Mouse (Mus musculus): ENCODE data around the gene Il17re.

The Il17re gene

DNA sequence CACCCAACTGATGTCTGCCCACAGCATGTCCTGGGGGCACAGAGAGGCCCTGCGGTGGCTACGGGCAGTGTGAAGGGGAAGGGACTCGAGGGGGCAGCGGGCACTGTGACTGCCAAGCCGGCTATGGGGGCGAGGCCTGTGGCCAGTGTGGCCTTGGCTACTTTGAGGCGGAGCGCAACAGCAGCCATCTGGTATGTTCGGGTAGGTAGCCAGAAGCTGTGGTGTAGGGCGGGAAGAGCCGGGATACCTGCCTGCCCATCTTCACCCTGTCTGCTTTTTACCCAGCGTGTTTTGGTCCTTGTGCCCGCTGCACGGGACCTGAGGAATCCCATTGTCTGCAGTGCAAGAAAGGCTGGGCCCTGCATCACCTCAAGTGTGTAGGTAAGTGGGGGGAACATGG is 31.1 kb downstream of the Il17re start:
- no peak for DNase-seq (ENCODE audit: low spot score in 2 of 2)

DNA sequence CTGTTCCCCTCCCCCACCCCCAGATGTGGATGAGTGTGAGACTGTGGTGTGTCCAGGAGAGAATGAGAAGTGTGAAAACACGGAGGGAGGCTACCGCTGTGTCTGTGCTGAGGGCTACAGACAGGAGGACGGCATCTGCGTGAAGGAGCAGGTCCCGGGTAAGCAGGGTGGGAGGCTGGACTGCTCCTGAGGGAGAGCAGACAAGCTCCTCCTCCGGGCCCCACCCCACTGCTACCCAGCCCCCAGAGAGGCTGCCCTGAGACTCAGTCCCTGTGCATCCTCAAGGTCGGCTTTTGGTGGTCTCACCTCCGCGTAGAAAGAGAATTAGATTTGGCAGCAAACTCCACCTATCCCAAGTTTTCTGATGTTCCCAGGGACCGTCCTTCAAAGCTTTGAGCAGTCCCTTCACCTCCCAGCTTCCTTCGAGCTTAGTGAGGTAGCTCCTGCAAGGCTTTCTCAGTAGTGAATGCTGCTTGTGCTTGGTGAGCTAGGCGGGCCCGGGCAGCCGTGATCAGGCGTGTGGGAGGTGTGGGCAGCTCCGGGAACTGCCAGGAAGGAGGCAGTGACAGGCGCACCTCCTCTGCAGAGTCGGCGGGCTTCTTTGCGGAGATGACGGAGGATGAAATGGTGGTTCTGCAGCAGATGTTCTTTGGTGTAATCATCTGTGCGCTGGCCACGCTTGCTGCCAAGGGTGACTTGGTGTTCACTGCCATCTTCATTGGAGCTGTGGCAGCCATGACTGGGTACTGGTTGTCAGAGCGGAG is 34.0 kb downstream of the Il17re start:
- peak; percentile 70 to 79 for DNase-seq (ENCODE audit: low spot score in 2 of 2)

DNA sequence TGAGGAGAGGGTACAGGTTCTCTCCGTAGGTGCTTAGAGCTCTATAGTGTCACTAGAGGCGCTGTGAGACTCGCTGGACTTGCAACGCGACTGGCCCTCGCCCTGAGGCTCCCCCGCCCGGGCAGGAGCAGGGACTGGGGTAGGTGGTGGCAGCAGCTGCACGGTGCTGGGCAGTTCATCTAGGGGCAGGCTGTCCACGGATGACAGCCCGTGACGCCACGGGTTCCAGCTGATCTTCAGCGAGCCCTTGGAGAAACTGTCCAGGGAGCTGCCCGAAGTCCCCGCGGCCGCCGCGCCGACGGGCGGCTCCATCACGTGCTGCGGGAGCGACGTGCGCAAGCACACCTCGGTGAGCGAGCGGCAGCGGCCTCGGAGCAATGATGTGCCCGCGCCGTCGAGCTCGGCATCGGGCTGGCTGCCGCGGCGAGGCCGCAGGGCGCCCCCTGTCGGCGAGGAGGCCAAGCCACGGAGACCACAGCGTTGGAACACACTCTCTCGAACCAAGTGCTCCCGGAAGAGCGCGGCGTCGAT is 36.0 kb downstream of the Il17re start:
- peak; percentile 53 to 57 for DNase-seq (ENCODE audit: low spot score in 2 of 2)

DNA sequence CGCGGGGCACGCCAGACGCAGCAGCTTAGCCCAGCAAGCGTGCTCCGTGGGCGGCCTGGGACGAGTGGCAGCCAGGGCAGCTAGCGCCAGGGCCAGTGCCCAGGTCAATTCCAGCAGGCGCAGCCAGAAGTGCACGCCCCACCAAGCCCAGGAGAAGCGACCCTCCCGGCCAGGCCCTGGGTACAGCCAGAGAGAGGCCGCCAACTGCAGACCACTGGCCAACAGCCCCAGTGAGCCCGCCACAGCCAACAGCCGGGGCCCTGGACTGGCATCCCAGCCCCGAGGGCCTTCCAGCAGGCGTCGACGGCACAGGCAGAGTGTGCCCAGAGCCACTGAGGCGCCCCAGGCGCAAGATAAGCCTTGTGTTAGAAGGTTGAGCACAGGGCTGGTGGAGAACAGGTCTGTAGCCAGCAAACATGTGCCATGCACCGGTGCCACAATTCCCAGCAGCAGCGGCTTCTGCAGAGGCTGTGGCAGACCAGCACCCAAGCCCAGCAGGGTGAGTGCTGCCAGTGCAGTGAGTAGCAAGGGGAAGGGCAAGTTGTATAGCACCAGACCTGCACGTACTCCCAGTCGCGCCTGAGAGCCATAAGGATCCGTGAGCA is 36.9 kb downstream of the Il17re start:
- DNase-seq (ENCODE audit: low spot score in 2 of 2) = no peak

DNA sequence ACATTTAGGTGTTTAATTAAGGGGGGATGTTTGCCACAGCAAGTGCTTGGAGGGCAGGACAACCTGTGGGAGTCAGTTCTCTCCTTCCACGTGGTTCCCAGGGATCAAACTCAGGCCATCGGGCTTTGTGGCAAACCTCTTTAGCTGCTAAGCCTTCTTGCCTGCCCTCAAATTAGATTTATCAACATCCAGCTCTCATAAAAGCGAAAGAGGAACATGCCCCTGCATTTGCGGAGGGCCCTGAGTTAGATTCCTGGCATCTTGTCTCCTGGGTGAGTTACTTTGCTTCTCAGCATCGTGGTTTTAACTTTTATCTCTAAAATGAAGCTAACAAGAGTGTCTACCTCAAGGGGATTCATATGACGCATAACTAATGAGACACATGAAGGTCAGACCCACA is 41.1 kb downstream of the Il17re start:
- DNase-seq (ENCODE audit: low spot score in 2 of 2) = no peak

DNA sequence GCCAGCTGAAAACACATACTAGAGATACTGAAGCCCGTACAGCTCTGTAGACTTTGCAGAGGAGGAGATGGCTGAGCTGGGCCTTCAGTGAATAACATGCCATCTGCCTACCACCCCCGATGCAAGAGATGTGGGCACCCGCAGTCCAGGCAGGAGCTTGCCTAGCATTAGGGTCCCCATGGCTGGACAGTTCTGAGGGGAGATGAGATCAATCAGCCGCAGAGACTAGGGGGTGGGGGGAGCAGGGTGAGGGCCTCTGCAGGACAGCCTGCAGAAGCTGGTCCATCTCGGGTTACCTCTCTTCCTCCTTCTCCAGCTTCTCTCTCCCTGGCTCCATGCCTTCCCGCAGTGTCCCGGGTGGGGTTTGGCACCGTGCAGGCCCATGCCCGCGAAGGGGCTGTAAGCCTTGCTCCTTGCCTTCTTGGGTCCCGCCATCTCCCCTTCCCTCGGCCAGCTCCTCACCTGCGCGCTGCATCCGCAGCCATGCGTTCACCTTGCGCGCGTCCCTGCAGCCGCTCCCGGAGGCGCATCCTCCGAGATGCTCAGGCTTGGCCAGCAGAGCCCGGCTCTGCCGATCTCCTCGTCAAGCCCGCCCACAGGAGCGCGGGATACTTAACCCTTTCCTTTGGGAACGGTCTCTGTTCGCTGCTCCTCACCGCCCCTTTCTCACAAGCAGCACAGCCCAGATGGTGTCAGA is 43.3 kb downstream of the Il17re start, which contains the start of gene Prrt3:
TSS of gene Prrt3 (minus strand) at position 544 of the 697 bp plus-strand sequence.
- peak; percentile 78 to 84 for DNase-seq (ENCODE audit: low spot score in 2 of 2)

DNA sequence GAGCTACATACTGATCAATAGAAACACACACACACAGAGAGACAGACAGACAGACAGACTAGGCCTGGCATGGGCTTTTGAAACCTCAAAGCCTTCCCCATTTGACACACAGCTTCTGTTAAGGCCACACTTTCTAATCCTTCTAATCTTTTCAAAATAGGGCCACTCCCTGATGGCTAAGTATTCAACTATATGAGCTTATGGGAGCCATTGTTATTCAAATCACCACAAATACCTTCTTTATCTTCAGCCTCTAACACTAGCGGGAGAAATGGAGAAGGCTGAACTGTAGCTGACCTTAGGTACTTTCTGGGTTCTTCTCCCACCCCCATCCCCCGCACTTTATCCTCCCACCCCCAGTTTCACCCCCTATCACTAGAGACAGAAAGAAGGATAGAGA is 44.5 kb downstream of the Il17re start:
- DNase-seq (ENCODE audit: low spot score in 2 of 2) = no peak

DNA sequence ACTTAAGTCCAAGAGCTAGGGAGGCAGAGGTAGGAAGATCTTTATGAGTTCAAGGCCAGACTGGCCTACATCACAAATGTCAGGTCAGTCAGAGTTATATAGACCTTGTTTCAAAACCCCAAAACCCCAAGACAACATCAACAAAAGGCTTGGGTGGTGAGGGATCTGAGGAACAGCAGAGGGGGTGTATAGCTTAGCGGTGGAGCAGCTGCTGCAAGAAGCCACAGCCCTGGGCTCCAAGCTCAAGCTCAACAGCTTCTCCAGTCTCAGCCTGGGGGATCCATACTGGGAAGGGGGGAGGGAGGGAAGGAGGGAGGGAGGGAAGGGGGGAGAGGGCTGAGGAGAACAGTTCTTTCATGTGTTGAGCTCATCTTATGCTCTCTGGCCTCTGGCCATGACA is 47.4 kb downstream of the Il17re start:
- no peak for DNase-seq (ENCODE audit: low spot score in 2 of 2)

DNA sequence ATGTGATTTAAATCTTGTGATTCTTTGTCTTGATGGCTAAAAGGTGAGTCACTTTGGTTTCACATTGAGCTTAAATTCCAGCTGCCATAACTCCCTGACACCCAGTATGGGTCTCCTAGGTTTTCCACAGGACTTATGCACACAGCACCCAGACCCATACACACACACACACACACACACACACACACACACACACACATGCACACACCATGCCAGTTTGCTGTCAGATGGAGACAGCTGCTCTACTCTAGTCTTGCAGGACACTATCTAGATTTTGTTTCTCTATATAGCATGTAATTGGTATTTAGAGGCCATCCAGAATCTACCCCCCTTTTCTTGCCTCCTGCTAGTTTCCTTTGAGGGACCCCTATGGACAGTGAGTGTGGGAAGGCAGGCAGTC is 48.8 kb downstream of the Il17re start:
- no peak for DNase-seq (ENCODE audit: low spot score in 2 of 2)

DNA sequence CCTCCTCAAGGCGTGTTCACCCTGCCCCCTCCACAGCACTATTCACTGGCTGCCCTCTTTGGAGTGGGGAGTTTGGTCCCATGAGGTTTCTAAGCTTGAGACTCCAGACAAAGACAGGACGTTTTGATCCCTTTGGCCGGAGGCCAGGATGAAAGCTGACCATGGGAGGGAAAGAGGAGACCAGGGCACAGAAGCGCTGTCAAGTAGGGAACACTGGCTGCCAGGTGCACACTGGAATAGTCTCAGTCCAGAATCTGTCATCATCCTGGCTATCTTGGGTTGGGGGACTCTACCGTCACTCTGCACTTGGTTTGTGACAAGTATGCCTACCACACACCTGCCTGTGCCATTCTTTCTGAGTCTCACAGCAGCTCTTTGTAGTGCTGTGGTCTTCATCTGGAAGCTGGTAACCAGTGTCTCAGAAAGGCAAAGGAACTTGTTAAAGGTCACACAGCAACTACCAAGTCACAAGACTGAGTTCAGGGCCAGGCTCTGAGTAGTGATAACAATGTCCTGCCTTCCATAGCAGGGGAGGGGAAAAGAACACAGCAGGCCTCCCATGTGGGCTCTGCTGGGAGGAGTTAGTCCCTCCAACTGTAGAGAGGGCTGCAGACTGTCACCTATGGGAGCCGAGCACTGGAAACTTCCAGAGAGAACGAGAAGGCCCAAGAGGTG is 50.1 kb downstream of the Il17re start:
- no peak for DNase-seq (ENCODE audit: low spot score in 2 of 2)

DNA sequence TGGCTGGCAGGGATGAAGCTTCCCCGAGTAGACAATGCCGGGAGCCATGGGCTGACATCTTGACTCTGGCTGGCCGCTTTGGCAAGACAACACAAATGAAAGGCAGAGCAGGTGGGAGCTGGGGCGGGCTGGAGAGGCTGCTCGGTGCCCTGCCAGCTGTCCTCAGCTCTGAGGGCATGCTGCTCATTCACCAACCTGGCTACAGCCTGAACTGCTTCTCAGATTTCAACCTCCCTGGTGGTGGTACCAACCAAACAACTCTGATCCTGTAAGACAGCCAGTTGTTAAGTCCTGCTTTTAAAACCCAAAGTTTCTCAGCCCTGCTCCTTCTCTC is 50.6 kb downstream of the Il17re start:
- no peak for DNase-seq (ENCODE audit: low spot score in 2 of 2)

DNA sequence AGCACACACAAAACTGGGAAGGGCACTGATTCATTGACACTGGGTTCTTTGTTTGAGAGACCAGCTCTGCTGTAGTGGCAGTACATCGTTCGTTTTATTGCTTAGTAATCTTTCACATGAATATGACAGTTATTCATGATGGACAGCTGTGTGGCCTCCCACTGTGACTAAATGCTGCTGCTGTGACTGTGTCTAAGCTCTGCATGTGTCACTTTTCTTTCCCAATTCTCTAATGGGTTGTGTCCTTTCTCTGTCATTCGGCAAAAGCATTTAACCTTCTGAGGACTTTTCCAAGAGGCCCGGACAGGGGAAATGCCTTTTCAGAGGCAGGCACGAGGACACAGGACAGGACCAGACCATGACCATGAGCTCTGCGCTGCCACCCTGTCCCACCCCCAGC is 55.7 kb downstream of the Il17re start:
- no peak for DNase-seq (ENCODE audit: low spot score in 2 of 2)

DNA sequence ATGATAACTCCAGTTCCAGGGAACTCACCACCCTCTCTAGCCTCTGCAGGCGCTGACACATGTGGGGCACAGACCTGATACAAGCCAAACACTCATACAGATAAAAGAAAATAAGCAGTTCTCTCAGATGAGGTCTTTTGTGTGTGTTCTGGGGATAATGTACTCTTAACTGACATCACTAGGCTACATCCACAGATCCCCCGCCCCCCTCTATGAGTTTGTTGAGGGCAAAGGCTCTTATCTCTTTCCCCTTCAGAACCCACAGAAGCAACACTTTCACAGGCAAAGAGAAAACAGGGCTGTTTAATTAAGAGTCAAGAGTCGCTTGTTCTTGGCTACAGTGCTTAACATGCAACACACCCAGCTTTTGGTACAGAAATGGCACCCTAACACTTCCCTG is 56.3 kb downstream of the Il17re start:
- DNase-seq (ENCODE audit: low spot score in 2 of 2) = no peak

DNA sequence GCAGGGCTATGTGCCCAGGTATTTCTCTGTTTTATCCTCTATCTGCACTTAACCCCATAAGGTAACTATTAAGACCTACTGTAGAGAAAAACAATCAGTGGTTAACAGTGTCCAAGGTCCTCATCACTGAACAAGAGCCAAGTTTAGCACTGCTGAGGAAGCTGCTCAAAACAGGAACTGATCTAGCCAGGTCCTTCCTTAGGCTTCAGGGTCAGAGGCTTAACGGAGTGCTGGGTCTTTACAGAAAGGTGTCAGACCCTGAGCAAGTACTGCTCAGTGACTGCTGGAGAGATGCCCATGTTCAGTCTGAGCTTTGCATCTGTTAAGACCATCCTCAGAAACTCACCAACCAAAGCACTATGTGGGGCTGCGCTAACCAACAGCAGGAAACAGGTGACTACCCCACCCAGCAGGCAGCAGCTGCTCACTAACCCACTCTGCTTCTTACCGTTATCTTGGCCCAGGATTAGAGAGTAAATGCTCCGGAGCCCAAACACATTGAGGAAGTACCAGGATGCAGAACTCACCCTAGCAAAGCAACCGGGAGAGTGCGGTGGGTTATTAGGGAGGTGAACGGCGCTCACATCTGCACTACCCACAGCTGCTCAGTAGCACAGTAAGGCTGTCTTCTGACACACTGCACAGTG is 59.3 kb downstream of the Il17re start:
- no peak for DNase-seq (ENCODE audit: low spot score in 2 of 2)

Data from right cerebral cortex, adult 2 months (tissue).